Mouse (Mus musculus): ENCODE measurements at regions not wholly inside any gene's neighbourhood (a gene's known extent, or its start where the extent isn't known, plus 50 kb on each side); places are given as distances from the start of the nearest gene placed in this dataset.
A peak's percentile ranks its signal among the peaks of the same experiment; 100 is the strongest.

- DNase-seq (ENCODE audit: low read depth) = no peak
Measured at GRCm38 (mm10) chr1:119256097-119256473, 166.0 kb downstream of the Inhbb start.

DNA sequence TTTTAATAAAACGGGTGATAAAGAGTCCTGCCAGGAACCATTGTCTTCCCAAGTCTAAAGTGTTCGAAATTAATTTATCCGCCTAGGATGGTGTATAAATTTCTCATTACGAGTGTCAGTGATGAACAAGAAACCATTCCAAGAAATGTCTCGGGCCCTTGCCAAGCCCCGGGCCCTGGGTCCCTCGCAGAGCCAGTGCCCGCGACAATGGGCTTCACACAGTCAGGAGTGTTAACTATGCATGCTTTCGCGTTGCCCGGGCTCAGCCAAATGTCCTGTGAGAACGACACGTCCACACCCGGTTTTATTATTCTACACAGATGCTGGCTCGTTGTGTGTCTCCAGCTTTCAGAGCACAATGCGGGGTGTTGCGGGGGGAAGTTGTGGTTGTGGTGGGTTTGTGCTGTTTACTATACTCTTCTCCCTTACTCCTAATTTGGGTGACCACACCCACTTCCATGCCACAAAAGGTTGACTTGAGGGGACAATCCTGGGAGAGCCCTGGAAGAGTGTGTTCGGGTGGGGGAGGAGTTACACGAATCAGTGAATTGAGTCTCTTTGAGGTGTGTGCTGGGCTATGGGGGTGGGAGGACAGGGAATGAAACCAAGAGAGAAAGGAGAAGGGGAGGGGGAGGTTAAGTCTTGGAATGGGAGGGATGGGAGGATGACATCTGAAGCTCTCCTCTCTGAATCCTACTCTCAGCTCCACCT, 166.5 kb downstream of the Inhbb start:
- no peak for DNase-seq (ENCODE audit: low read depth)

GRCm38 (mm10) chr1:119254928-119255327, 167.1 kb downstream of the Inhbb start:
- no peak for DNase-seq (ENCODE audit: low read depth)

DNA sequence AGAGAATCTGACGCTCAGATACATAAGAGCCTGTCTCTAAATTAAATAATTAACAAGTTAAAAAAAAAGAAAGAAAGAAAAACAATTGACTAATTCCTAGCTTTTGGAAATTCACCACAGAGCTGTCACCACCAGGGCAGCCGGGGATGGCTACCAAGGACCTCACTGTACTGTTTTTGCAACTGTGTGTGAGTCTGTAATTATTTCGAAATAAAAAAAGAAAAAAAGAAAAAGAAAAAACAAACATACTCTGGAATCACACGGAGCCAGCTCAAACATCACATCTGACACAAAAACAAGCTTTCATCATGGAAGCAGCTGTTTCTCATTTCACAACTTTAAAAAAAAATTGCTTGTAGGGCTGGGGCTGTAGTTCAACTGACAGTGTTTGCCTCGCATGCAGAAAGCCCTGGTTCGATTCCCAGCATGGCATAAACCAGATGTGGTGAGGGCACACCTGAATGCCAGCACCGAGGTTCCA, 168.6 kb downstream of the Inhbb start:
- DNase-seq (ENCODE audit: low read depth) = no peak

DNA sequence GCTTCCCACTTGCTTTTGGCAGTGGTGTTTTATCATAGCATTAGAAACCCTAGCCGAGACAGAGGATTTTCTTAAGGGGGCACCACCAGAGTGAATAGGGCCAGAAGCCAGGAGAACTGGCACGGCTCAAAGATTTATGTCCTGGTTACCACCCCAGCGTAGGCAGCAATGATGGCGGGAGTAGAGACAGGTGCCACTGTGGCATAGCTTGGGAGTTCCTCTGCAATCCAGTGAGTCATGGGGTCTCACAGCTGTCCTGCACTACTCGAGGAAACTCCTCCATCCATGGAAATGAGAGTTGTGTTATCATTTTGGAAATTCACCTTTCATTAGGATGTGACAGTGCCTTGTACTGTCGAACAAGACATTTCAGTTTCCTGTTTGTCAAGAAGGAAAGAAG, 169.6 kb downstream of the Inhbb start:
- no peak for DNase-seq (ENCODE audit: low read depth)

- no peak for DNase-seq (ENCODE audit: low read depth)
Measured at GRCm38 (mm10) chr1:119251741-119252140, 170.3 kb downstream of the Inhbb start.

DNA sequence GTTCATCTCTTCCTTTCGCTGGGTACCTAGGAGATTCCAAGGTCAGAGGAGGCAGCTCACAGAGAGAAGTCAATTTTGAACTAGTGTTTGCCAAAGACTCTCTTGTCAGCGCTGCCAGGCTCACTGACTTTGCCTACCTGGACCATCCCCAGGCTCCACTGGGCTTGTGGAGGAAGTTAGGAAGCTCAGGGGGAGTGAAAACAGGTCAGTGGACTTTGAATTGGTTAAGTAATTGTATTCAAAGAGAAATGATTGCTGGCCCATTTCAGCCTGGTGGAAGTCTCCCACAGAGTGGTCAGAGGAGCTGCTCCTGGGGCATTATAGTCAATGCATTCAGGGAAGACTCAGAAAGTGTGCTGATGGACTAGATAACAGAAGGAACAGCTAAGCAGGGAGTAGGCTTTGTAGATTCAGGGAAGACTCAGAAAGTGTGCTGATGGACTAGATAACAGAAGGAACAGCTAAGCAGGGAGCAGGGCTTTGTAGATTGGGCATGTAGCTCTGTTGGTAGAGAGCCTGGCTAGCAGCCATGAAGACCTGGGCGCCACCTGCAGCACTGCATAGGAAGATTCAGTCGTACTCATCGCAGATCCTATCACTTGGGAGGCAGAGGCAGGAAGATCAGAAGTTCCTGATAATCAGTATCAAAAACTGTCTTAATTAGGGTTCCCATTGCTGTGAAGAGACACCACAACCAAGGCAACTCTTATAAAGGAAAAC, 173.1 kb downstream of the Inhbb start:
- DNase-seq (ENCODE audit: low read depth) = no peak

DNA sequence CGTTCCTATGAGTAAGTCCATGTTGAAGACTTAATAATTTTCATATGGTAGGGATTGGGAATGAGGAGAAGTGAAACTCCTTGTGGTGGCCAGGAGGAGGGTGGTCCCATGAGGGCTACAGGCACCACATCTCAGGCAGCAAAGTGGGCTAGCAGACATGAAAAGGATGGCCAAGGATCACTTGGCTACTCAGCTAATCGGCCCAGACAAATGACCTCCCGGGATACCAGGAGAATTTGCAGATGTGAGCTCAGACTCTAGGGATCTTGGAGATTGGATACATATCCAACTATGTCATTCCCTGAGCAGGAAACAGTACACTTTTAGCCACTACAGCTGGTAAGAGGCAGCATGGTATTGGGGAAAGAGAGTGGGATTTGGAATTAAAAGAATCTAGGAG, 174.9 kb downstream of the Inhbb start:
- no peak for DNase-seq (ENCODE audit: low read depth)

DNA sequence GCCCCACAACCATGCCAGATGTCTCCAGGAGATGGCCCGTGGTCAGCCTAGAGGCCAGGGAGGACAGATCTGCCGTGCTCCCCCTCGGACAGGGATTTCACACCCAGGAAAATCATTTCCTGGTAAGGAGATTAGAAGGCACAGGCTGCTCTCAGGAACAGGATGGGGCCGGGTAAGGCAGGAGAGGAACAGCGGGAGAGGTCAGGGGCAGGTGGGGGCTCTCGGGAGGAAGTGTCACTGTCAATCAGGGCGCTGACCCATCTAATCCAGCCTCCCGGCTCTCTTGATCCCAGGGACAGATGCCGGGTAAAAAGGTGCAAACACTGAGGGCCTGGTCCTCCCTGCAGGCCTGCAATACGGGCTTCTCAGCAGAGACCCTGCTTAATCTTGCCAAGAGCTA, 183.6 kb downstream of the Inhbb start:
- no peak for DNase-seq (ENCODE audit: low read depth)

- DNase-seq (ENCODE audit: low read depth) = no peak
Measured at GRCm38 (mm10) chr1:119236787-119237186, 183.4 kb upstream of the Gli2 start.

- no peak for DNase-seq (ENCODE audit: low read depth)
Measured at GRCm38 (mm10) chr1:119234449-119234848, 181.0 kb upstream of the Gli2 start.

DNA sequence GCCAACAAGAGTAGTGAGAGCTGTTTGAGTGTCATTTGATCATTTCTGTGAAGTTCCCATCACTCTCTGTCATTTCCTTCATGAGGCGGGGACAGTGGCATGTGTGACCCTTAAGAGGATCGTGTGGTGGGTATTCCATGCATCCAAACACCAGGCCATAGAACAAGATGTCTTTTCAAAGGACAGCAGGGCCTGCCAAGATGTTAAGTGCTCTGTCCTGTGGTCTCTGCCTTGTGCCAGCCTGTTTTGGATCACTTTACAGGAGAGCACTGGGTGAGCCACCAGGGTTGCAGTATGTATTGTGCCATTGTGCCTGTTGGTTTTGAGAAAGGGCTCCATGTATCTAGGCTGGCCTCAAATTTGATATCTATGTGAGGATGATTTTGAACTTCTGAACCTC, 173.6 kb upstream of the Gli2 start:
- no peak for DNase-seq (ENCODE audit: low read depth)

DNA sequence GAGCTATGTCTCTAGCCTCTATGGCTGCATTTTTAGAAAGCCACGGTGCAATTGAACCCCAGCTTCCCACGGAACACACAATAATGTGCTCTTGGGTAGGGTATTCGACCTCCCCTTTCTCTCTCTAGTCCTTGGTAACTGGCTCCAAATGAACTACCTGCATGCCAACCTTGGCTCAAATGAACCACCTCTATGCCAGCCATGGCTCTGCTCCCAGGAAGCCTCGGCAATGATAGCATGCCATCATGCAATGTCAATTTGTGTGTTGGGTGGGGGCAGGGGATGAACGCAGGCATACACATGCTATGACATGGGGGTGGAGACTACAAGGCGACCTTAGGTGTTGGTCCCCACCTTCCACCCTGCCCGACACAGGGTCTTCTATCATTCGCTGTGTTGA, 170.5 kb upstream of the Gli2 start:
- no peak for DNase-seq (ENCODE audit: low read depth)

- no peak for DNase-seq (ENCODE audit: low read depth)
Measured at GRCm38 (mm10) chr1:119221901-119222300, 168.5 kb upstream of the Gli2 start.

DNA sequence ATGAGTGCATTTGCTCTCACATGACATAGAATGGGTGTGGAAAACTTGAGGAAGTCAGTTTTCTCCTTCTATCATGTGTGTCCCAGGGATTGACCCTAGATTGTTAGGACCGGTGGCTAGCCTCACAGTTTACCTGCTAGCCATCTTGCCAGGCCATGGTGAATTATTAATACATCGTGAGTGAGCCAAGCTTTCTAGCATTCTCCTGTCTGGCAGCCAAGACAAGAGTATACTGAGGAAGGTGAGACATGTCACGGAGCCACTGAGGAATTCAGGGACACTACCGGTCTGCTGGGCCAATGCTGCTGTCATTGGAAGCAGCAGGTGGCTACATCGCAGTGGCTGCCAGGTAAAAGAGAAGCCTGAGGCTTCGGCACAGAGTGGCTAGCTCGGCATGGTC, 167.6 kb upstream of the Gli2 start:
- DNase-seq (ENCODE audit: low read depth) = no peak

DNA sequence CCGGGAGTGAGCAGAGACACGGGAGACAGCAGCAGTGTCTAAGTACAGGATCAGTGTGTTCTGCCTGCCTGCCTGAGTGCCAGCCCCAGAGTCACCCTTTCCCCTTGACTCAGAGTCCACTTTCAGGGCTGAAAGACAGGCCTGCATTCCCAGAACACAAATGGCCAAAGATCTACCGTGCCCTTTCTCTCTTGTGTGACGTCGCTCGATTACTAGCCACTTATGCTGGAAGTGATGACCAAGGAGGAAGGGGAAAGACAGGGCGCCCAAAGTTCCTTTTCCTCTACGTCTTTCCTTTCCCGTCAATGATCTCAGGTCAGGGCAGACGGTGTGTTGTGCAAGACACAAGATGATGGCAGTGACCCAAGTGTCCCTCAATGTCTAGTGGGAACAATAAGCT, 166.4 kb upstream of the Gli2 start:
- DNase-seq (ENCODE audit: low read depth) = no peak

DNA sequence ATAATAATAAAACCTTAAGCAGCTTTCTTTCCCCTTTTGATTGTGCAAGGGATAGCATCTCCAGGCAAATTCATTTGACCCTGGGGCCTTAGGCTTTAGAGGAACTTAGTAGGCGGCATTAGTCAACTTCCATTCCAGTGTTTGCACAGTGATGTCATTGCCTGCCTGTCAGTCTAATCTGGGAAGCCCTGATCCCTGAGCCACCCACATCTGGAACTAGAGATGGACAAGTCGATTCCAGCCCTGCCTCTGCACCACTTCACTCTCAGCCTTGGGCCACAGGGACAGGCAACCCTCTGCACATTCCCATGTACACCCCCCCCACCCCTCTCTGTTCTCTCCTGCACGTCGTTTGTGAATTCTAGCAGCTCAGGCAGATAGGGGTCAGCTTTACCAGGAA, 164.0 kb upstream of the Gli2 start:
- peak; percentile 13 for DNase-seq (ENCODE audit: low read depth)

GRCm38 (mm10) chr1:119209607-119210007, 156.2 kb upstream of the Gli2 start:
- no peak for DNase-seq (ENCODE audit: low read depth)

- no peak for DNase-seq (ENCODE audit: low read depth)
Measured at GRCm38 (mm10) chr1:119202456-119202855, 149.0 kb upstream of the Gli2 start.

GRCm38 (mm10) chr1:119197415-119197700, 143.9 kb upstream of the Gli2 start:
- no peak for DNase-seq (ENCODE audit: low read depth)

DNA sequence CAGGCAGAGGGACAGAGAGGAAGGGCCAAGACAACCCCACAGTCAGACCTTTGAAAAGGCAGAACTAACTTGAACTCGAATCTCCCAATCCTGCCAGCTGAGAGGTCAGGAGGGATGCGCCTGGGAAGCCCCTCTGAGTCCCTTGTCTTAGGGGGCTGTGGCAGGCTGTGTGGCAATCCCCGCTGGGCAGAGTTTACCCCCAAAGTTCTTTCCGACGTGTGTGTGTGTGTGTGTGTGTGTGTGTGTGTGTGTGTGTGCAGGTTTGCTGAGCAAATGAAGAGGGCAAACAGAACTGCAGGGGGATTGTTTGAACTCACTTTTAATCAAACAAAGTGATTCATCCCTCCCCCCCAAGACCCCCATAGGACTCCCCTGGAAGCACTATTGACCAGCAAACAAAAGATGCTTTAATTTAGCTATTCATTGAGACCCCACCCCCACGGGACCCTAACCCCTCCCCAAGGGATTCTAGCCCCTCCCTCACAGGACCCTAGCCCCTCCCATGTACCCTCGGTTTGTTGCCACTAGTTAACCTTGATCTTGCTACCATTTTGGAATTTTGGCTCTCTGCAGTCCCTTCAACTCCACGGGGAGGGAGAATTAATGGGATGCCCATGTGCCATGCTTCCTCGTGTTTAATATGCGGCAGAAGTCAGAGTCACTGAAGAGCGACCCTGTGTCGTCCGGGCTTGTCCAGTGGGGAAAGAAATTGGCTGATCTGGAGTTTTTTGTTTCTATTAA, 143.4 kb upstream of the Gli2 start:
- DNase-seq (ENCODE audit: low read depth) = no peak

- no peak for DNase-seq (ENCODE audit: low read depth)
Measured at GRCm38 (mm10) chr1:119194533-119194932, 141.1 kb upstream of the Gli2 start.

- DNase-seq (ENCODE audit: low read depth) = no peak
Measured at GRCm38 (mm10) chr1:119191177-119191576, 137.8 kb upstream of the Gli2 start.

Data from 416B (cell line).